Mouse (Mus musculus) MEL (cell line): ENCODE measurements around the gene Vax2. TPM values are rescaled to one million over a fixed set of nuclear protein-coding genes. Genes with fewer than 3 reads are reported as not detected.

Experiments
- DNase-seq: peaks from one replicate; pipeline ENCODE4 v3.0.0; 2011; ENCODE audit warnings: low read depth, low spot score
- H3K27ac ChIP-seq: 2 replicates; pipeline ENCODE4 v1.5.1; 2012; ENCODE audit warnings: low read depth, mild to moderate bottlenecking, control low read depth, low read length, moderate library complexity; ENCODE audit not compliant: control insufficient read depth
- H3K27me3 ChIP-seq, 2 experiments: fragments of 150-350 bp in 1 of 2; sonication (generic) in 1 of 2; 2 replicates each; pipeline ENCODE4 v1.6.1; 2012; ENCODE audit warnings: low read length in 2 of 2, mild to moderate bottlenecking in 2 of 2, improper control_type of control experiment in 1 of 2, moderate library complexity in 1 of 2; ENCODE audit not compliant: insufficient read depth in 2 of 2, control insufficient read depth in 1 of 2
- H3K36me3 ChIP-seq, 2 experiments: 2 replicates each; pipeline ENCODE4 v1.6.1; 2012 to 2014; ENCODE audit warnings: low read length in 2 of 2, improper control_type of control experiment in 1 of 2, inconsistent platforms in 1 of 2, mild to moderate bottlenecking in 1 of 2; ENCODE audit not compliant: insufficient read depth in 2 of 2, control insufficient read depth in 1 of 2
- H3K4me1 ChIP-seq, 2 experiments: fragments of 150-350 bp in 1 of 2; sonication (generic) in 1 of 2; 2 replicates each; pipeline ENCODE4 v1.6.1; 2012; ENCODE audit warnings: low read length in 2 of 2, improper control_type of control experiment in 1 of 2, mild to moderate bottlenecking in 1 of 2; ENCODE audit not compliant: insufficient read depth in 2 of 2, control insufficient read depth in 1 of 2
- H3K4me3 ChIP-seq, 2 experiments: fragments of 150-350 bp in 1 of 2; sonication (generic) in 1 of 2; 2 replicates each; pipeline ENCODE4 v1.5.1; 2012; ENCODE audit warnings: low read depth in 2 of 2, low read length in 2 of 2, mild to moderate bottlenecking in 2 of 2, moderate library complexity in 2 of 2, control low read depth in 1 of 2, improper control_type of control experiment in 1 of 2; ENCODE audit not compliant: control insufficient read depth in 1 of 2, insufficient read depth in 1 of 2
- H3K79me2 ChIP-seq: 2 replicates; pipeline ENCODE4 v1.6.1; 2012; ENCODE audit warnings: mild to moderate bottlenecking, low read length, moderate library complexity; ENCODE audit not compliant: control insufficient read depth, poor library complexity, insufficient read depth
- H3K9ac ChIP-seq: 2 replicates; pipeline ENCODE4 v1.6.1; 2012; ENCODE audit warnings: low read depth, mild to moderate bottlenecking, control low read depth, low read length, moderate library complexity; ENCODE audit not compliant: control insufficient read depth, poor library complexity, severe bottlenecking
- H3K9me3 ChIP-seq: fragments of 150-350 bp; sonication (generic); replicated peaks from 2 replicates; pipeline ENCODE4 v1.6.1; 2012; ENCODE audit warnings: mild to moderate bottlenecking, low read length, improper control_type of control experiment, moderate library complexity; ENCODE audit not compliant: insufficient read depth
- CHD1 ChIP-seq: IDR thresholded peaks from 2 replicates; pipeline ENCODE4 v1.6.1; 2012; ENCODE audit warnings: low read depth, mild to moderate bottlenecking, inconsistent platforms, low read length, improper control_type of control experiment
- CHD2 ChIP-seq: IDR thresholded peaks from 2 replicates; pipeline ENCODE4 v1.6.1; 2011; ENCODE audit warnings: low read length, improper control_type of control experiment
- CTCF ChIP-seq, 3 experiments: IDR thresholded peaks in 2 of 3; conservative IDR thresholded peaks in 1 of 3; 2 replicates each; pipeline ENCODE4 v1.5.1; 2011 to 2012; ENCODE audit warnings: low read length in 3 of 3, low read depth in 2 of 3, mild to moderate bottlenecking in 2 of 3, improper control_type of control experiment in 1 of 3, inconsistent platforms in 1 of 3, mixed read lengths in 1 of 3, moderate library complexity in 1 of 3; ENCODE audit not compliant: control insufficient read depth in 1 of 3, insufficient read depth in 1 of 3, poor library complexity in 1 of 3, severe bottlenecking in 1 of 3
- E2F4 ChIP-seq: IDR thresholded peaks from 2 replicates; pipeline ENCODE4 v1.6.1; 2011; ENCODE audit warnings: low read depth, low read length, improper control_type of control experiment, borderline replicate concordance
- EP300 ChIP-seq, 2 experiments: IDR thresholded peaks; 2 replicates each; pipeline ENCODE4 v1.6.1; 2011; ENCODE audit warnings: improper control_type of control experiment in 2 of 2, low read length in 2 of 2, low read depth in 1 of 2, mild to moderate bottlenecking in 1 of 2
- ETS1 ChIP-seq: IDR thresholded peaks from 2 replicates; pipeline ENCODE4 v1.6.1; 2012; ENCODE audit warnings: low read depth, mild to moderate bottlenecking, inconsistent platforms, low read length, improper control_type of control experiment, moderate library complexity
- HCFC1 ChIP-seq: IDR thresholded peaks from 2 replicates; pipeline ENCODE4 v1.6.1; 2012; ENCODE audit warnings: low read depth, mild to moderate bottlenecking, inconsistent platforms, low read length, improper control_type of control experiment, moderate library complexity
- MAFK ChIP-seq: IDR thresholded peaks from 2 replicates; pipeline ENCODE4 v1.6.1; 2011; ENCODE audit warnings: low read depth, mild to moderate bottlenecking, low read length, improper control_type of control experiment, borderline replicate concordance
- MAZ ChIP-seq: IDR thresholded peaks from 2 replicates; pipeline ENCODE4 v1.6.1; 2012; ENCODE audit warnings: low read depth, mild to moderate bottlenecking, inconsistent platforms, low read length, improper control_type of control experiment
- MEF2A ChIP-seq: IDR thresholded peaks from 2 replicates; pipeline ENCODE4 v1.6.1; 2014; ENCODE audit warnings: low read depth, mild to moderate bottlenecking, inconsistent platforms, low read length, improper control_type of control experiment; ENCODE audit not compliant: poor library complexity, insufficient replicate concordance, severe bottlenecking; ENCODE audit errors: extremely low read depth
- NELFE ChIP-seq: IDR thresholded peaks from 2 replicates; pipeline ENCODE4 v1.6.1; 2011; ENCODE audit warnings: low read depth, low read length, improper control_type of control experiment
- POLR2AphosphoS2 ChIP-seq: IDR thresholded peaks from 2 replicates; pipeline ENCODE4 v1.6.1; 2011; ENCODE audit warnings: low read length, improper control_type of control experiment
- RAD21 ChIP-seq: IDR thresholded peaks from 2 replicates; pipeline ENCODE4 v1.6.1; 2011; ENCODE audit warnings: mild to moderate bottlenecking, low read depth, low read length, improper control_type of control experiment
- SMC3 ChIP-seq: IDR thresholded peaks from 2 replicates; pipeline ENCODE4 v1.6.1; 2011; ENCODE audit warnings: low read depth, low read length, improper control_type of control experiment
- TBP ChIP-seq: IDR thresholded peaks from 2 replicates; pipeline ENCODE4 v1.8.0; 2011; ENCODE audit warnings: low read depth, low read length, improper control_type of control experiment
- UBTF ChIP-seq: IDR thresholded peaks from 2 replicates; pipeline ENCODE4 v1.6.1; 2012; ENCODE audit warnings: low read depth, mild to moderate bottlenecking, inconsistent platforms, low read length, improper control_type of control experiment, moderate library complexity, borderline replicate concordance; ENCODE audit not compliant: insufficient read depth
- USF1 ChIP-seq: IDR thresholded peaks from 2 replicates; pipeline ENCODE4 v1.6.1; 2014; ENCODE audit warnings: low read depth, mild to moderate bottlenecking, inconsistent platforms, low read length, improper control_type of control experiment, moderate library complexity
- ZKSCAN1 ChIP-seq: IDR thresholded peaks from 2 replicates; pipeline ENCODE4 v1.6.1; 2012; ENCODE audit warnings: low read depth, mild to moderate bottlenecking, inconsistent platforms, low read length, improper control_type of control experiment, moderate library complexity
- polyA plus RNA-seq, 2 experiments: library from polyadenylated mRNA; stranded (reverse) in 1 of 2; unstranded in 1 of 2; fragments of >175 nt in 1 of 2; fragments of >200 nt in 1 of 2; gene quantifications; 2 replicates each; pipeline versions ENCODE4 v1.2.1 to v1.2.4; 2012; ENCODE audit warnings: low replicate concordance in 2 of 2, low read depth in 1 of 2; ENCODE audit not compliant: insufficient read length in 2 of 2, insufficient read depth in 1 of 2, missing spikeins in 1 of 2
- total RNA-seq: library from RNA; depleted of rRNA; stranded (reverse); fragments of 300-350 nt; gene quantifications from 2 replicates; pipeline ENCODE4 v1.2.3, GENCODE M21; 2012

Gene Vax2
- total and polyA plus RNA-seq, 3 experiments: 0.46 to 3.2 TPM; not detected in 1

DNA sequence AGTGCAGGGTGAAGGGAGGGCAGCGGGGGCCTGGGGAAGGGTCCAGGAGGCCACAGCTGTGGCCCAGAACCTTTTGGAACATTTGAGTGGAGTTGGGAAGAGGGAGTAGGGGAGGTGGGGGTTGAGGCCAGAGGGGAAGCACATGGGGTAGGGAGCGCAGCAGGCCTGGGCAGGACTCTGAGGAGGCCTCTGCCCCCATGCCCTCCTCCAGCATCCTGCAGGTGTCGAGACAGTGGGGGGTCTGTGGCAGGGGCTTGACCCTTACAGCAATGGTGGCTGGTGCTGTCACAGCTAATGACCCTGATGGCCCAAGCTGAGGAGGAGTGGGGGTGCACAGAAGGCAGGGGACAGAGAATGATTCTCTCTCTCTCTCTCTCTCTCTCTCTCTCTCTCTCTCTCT, 38.2 kb downstream of the Vax2 start:
- Histone ChIP-seq H3K27me3 (no peaks in the 10 kb centered on the region; a peak in 2 of 4 replicates), H3K4me1 (no peaks in the 10 kb centered on the region; a peak in 1 of 4 replicates), H3K4me3 (no peak overlapping the region), H3K36me3 (no peaks in the 10 kb centered on the region), H3K9ac (no peak overlapping the region), H3K27ac (no peak overlapping the region), H3K79me2 (no peaks in the 10 kb centered on the region), H3K9me3 (no peaks in the 10 kb centered on the region)
- no peak for DNase-seq
- no peak for TF ChIP-seq MAFK
- no peak for TF ChIP-seq SMC3

GRCm38 (mm10) chr6:83750171-83750684, 39.2 kb downstream of the Vax2 start:
- Histone ChIP-seq H3K27me3 (no peaks in the 10 kb centered on the region; a peak in 2 of 4 replicates), H3K4me1 (no peaks in the 10 kb centered on the region; a peak in 1 of 4 replicates), H3K79me2 (no peaks in the 10 kb centered on the region), H3K4me3 (peak overlapping the region; percentile 42 to 64), H3K9me3 (no peaks in the 10 kb centered on the region), H3K27ac (no peak overlapping the region), H3K36me3 (no peaks in the 10 kb centered on the region), H3K9ac (peak overlapping the region; percentile 54)
- peak; percentile 72 for DNase-seq
- TF ChIP-seq MAZ (peak; percentile 45; the same call in 1 of the 2 replicates), HCFC1 (peak; percentile 48; the same call in 1 of the 2 replicates), EP300 (IDR thresholded peaks at IDR 0.05; ENCODE audit: low read depth in 1 of 2, low read length in 2 of 2) (peak in 1 of 2 experiments; percentile 31; a peak in 1 of 4 replicates), CHD2 (no peak), MAFK (no peak), RAD21 (peak; percentile 51), CTCF (IDR thresholded peaks at IDR 0.05 in 2 of 3, conservative IDR thresholded peaks at IDR 0.05 in 1 of 3; ENCODE audit: control insufficient read depth in 1 of 3, insufficient read depth in 1 of 3, low read depth in 2 of 3, low read length in 3 of 3, poor library complexity in 1 of 3, severe bottlenecking in 1 of 3) (peak; percentile 69 to 86 (median 82)), TBP (0 out of 2 replicates have a peak, but pooled peaks have one; percentile 19), SMC3 (peak; percentile 77)

GRCm38 (mm10) chr6:83756051-83756450, 45.0 kb downstream of the Vax2 start:
- Histone ChIP-seq H3K27me3 (no peaks in the 10 kb centered on the region; a peak in 2 of 4 replicates), H3K36me3 (no peaks in the 10 kb centered on the region), H3K27ac (no peak overlapping the region), H3K9me3 (no peaks in the 10 kb centered on the region), H3K4me1 (no peaks in the 10 kb centered on the region), H3K4me3 (no peak overlapping the region), H3K9ac (no peak overlapping the region), H3K79me2 (no peaks in the 10 kb centered on the region)
- TF ChIP-seq ZKSCAN1 (no peak), ETS1 (no peak), POLR2AphosphoS2 (no peak), USF1 (no peak), E2F4 (no peak), UBTF (no peak), MEF2A (no peak), NELFE (no peak), CHD1 (no peak), TBP (no peak)
- DNase-seq: no peak
